Mouse (Mus musculus): ENCODE measurements around the gene Glis3.

DNA sequence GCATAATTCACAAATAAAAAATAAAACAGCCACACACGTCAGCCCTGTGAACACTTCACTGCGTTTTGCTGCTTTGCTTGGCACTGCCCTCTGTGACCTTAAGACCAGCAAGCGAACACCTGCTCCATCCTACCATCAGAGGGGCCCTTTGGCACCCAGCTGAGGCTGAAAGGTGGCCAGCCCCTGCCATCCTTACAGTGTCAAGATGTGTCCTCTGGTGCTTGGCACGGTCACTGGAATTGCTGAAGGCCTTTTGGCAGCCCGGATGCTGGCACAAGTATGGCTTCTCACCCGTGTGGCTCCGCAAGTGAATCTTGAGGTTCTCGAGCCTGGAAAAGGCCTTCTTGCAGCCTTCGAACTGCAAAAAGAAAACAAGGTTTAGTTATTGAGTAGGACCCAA, 322.3 kb downstream of the Glis3 start:
- no peak for TF ChIP-seq CTCF (IDR thresholded peaks at IDR 0.05; ENCODE audit: borderline replicate concordance, insufficient read depth, low read length)
- no peak for TF ChIP-seq POLR2A (IDR thresholded peaks at IDR 0.05; ENCODE audit: low read depth, low read length)
